Mouse (Mus musculus) lung, postnatal 0 days (tissue): ENCODE data around the gene Nacc2. TPM values are rescaled to one million over a fixed set of nuclear protein-coding genes. Genes with fewer than 3 reads are reported as not detected.

ENCODE experiments used
- ATAC-seq: fragments of 200-750 bp; cut with Nextera tagmentation; 2 replicates; pipeline ENCODE4 v1.8.0; 2017; ENCODE audit warnings: moderate library complexity
- DNase-seq: peaks from one replicate; pipeline ENCODE4 v3.0.0-alpha.2; 2016; ENCODE audit warnings: low spot score
- H3K27ac ChIP-seq: fragments of 300-500 bp; sonication (generic); 2 replicates; pipeline ENCODE4 v1.5.1; 2014; ENCODE audit warnings: antibody characterized with exemption, mild to moderate bottlenecking, low read length, mixed read lengths
- H3K27me3 ChIP-seq: fragments of 300-500 bp; sonication (generic); replicated peaks from 2 replicates; pipeline ENCODE4 v1.6.1; 2014; ENCODE audit warnings: low read length, mixed read lengths; ENCODE audit not compliant: insufficient read depth
- H3K36me3 ChIP-seq: fragments of 300-500 bp; sonication (generic); 2 replicates; pipeline ENCODE4 v1.6.1; 2014; ENCODE audit warnings: low read length, mixed read lengths; ENCODE audit not compliant: insufficient read depth
- H3K4me1 ChIP-seq: fragments of 300-500 bp; sonication (generic); 2 replicates; pipeline ENCODE4 v1.6.1; 2014; ENCODE audit warnings: antibody characterized with exemption, low read depth, low read length, mixed read lengths; ENCODE audit not compliant: insufficient read depth
- H3K4me2 ChIP-seq: fragments of 300-500 bp; sonication (generic); replicated peaks from 2 replicates; pipeline ENCODE4 v1.6.1; 2014; ENCODE audit warnings: low read depth, mild to moderate bottlenecking, low read length, moderate library complexity, mixed read lengths
- H3K4me3 ChIP-seq: fragments of 300-500 bp; sonication (generic); 2 replicates; pipeline ENCODE4 v1.5.1; 2014; ENCODE audit warnings: low read depth, low read length
- H3K9ac ChIP-seq: fragments of 300-500 bp; sonication (generic); replicated peaks from 2 replicates; pipeline ENCODE4 v1.6.1; 2014; ENCODE audit warnings: low read depth, mild to moderate bottlenecking
- H3K9me3 ChIP-seq: fragments of 300-500 bp; sonication (generic); 2 replicates; pipeline ENCODE4 v1.6.1; 2016; ENCODE audit warnings: low read length, mixed read lengths
- CTCF ChIP-seq: IDR thresholded peaks from 2 replicates; pipeline ENCODE4 v1.5.1; 2016; ENCODE audit warnings: antibody characterized with exemption, mild to moderate bottlenecking
- EP300 ChIP-seq: IDR thresholded peaks from 2 replicates; pipeline ENCODE4 v1.6.1; 2016; ENCODE audit warnings: antibody characterized with exemption, mild to moderate bottlenecking, control low read depth
- WGBS: fragments of 180-500 bp; shearing (Covaris S2); extraction: QIAGEN DNeasy Blood & Tissue Kit; methylation state at CpG from one replicate; pipeline ENCODE4 v1.1.7; 2014; 5-methylcytosine and 5-hydroxymethylcytosine counted together
- polyA plus RNA-seq: library from polyadenylated mRNA; unstranded; fragments of >200 nt; fragmentation: Nextera tagmentation; extraction: Ambion mirVana; gene quantifications from 2 replicates; pipeline ENCODE4 v1.2.1, GENCODE M21; 2015

The Nacc2 gene
- polyA plus RNA-seq, 1 experiment from 2014 or later, result 7.1 TPM

- ATAC-seq (no peak), DNase-seq (no peak)
- H3K9me3 ChIP-seq, result no peaks in the 10 kb centered on the region
- no peak overlapping the region for H3K27ac ChIP-seq
- no peaks in the 10 kb centered on the region for H3K4me1 ChIP-seq
- H3K4me2 ChIP-seq, result no peak overlapping the region
- H3K9ac ChIP-seq, result no peak overlapping the region
- no peak overlapping the region for H3K4me3 ChIP-seq
- TF ChIP-seq CTCF (no peak), EP300 (no peak)
- WGBS, result 79% methylated on average over 3 of the region's 3 CpGs
- H3K27me3 ChIP-seq, result no peaks in the 10 kb centered on the region
- no peaks in the 10 kb centered on the region for H3K36me3 ChIP-seq
Measured at GRCm38 (mm10) chr2:26080830-26081229, 42.2 kb downstream of the Nacc2 start.

GRCm38 (mm10) chr2:26079409-26079808 lies 43.6 kb downstream of the Nacc2 start:
- WGBS, result 78% methylated on average over 4 of the region's 4 CpGs
- no peak for DNase-seq

GRCm38 (mm10) chr2:26077068-26077467 lies 46.0 kb downstream of the Nacc2 start:
- WGBS, result 70% methylated on average over 4 of the region's 4 CpGs
- ATAC-seq (no peak), DNase-seq (no peak)
- H3K36me3 ChIP-seq, result no peaks in the 10 kb centered on the region
- no peaks in the 10 kb centered on the region for H3K27me3 ChIP-seq
- H3K4me1 ChIP-seq, result no peaks in the 10 kb centered on the region
- H3K4me3 ChIP-seq, result no peak overlapping the region
- H3K4me2 ChIP-seq, result no peak overlapping the region
- H3K9ac ChIP-seq, result no peak overlapping the region
- H3K9me3 ChIP-seq, result no peaks in the 10 kb centered on the region
- no peak for TF ChIP-seq CTCF
- TF ChIP-seq EP300, result no peak
- no peak overlapping the region for H3K27ac ChIP-seq

More at GRCm38 (mm10) chr2:26079409-26079808, 43.6 kb downstream of the Nacc2 start:
- TF ChIP-seq EP300 (no peak), CTCF (no peak)
- Histone ChIP-seq H3K27me3 (no peaks in the 10 kb centered on the region), H3K27ac (no peak overlapping the region), H3K4me2 (no peak overlapping the region), H3K36me3 (no peaks in the 10 kb centered on the region), H3K4me3 (no peak overlapping the region), H3K4me1 (no peaks in the 10 kb centered on the region), H3K9ac (no peak overlapping the region), H3K9me3 (no peaks in the 10 kb centered on the region)
- ATAC-seq, result no peak

GRCm38 (mm10) chr2:26076121-26076520 lies 46.9 kb downstream of the Nacc2 start:
- Histone ChIP-seq H3K4me1 (no peaks in the 10 kb centered on the region), H3K9ac (no peak overlapping the region), H3K27ac (no peak overlapping the region), H3K4me3 (no peak overlapping the region), H3K4me2 (no peak overlapping the region), H3K36me3 (no peaks in the 10 kb centered on the region), H3K9me3 (no peaks in the 10 kb centered on the region), H3K27me3 (no peaks in the 10 kb centered on the region)
- DNase-seq (no peak), ATAC-seq (no peak)
- 71% methylated on average over 2 of the region's 2 CpGs for WGBS
- TF ChIP-seq EP300, result no peak
- no peak for TF ChIP-seq CTCF

- no peaks in the 10 kb centered on the region for H3K4me1 ChIP-seq
- no peaks in the 10 kb centered on the region for H3K36me3 ChIP-seq
- TF ChIP-seq CTCF (no peak), EP300 (no peak)
- no peaks in the 10 kb centered on the region for H3K9me3 ChIP-seq
- ATAC-seq (no peak), DNase-seq (no peak)
- H3K9ac ChIP-seq, result no peak overlapping the region
- H3K4me2 ChIP-seq, result no peak overlapping the region
- 81% methylated on average over 5 of the region's 5 CpGs for WGBS
- H3K4me3 ChIP-seq, result no peak overlapping the region
- no peak overlapping the region for H3K27ac ChIP-seq
- no peaks in the 10 kb centered on the region for H3K27me3 ChIP-seq
Measured at GRCm38 (mm10) chr2:26074551-26074950, 48.5 kb downstream of the Nacc2 start.

- Histone ChIP-seq H3K9ac (no peak overlapping the region), H3K36me3 (no peaks in the 10 kb centered on the region), H3K4me2 (no peak overlapping the region), H3K4me3 (no peak overlapping the region), H3K9me3 (no peaks in the 10 kb centered on the region), H3K27me3 (no peaks in the 10 kb centered on the region), H3K4me1 (no peaks in the 10 kb centered on the region), H3K27ac (no peak overlapping the region)
- no peak for TF ChIP-seq CTCF
- no peak for TF ChIP-seq EP300
- DNase-seq (no peak), ATAC-seq (no peak)
- WGBS, result 88% methylated on average over 1 of the region's 1 CpGs
Measured at GRCm38 (mm10) chr2:26068592-26068991, 54.4 kb downstream of the Nacc2 start.

- Histone ChIP-seq H3K4me3 (no peak overlapping the region), H3K36me3 (no peaks in the 10 kb centered on the region), H3K4me2 (no peak overlapping the region), H3K9me3 (no peaks in the 10 kb centered on the region), H3K27me3 (no peaks in the 10 kb centered on the region), H3K4me1 (no peaks in the 10 kb centered on the region), H3K9ac (no peak overlapping the region), H3K27ac (no peak overlapping the region)
- no peak for TF ChIP-seq CTCF
- no peak for TF ChIP-seq EP300
- 61% methylated on average over 7 of the region's 7 CpGs for WGBS
- no peak for DNase-seq
- no peak for ATAC-seq
Measured at GRCm38 (mm10) chr2:26068175-26068574, 54.8 kb downstream of the Nacc2 start.
